Mouse (Mus musculus) C3H10T1/2 (cell line): Measurements from ENCODE around the gene Rara. TPM values are rescaled to one million over a fixed set of nuclear protein-coding genes. Genes with fewer than 3 reads are reported as not detected.

ENCODE experiments used
- polyA plus RNA-seq, 2 experiments: library from polyadenylated mRNA; unstranded; fragments of >200 nt; fragmentation: generic; extraction: Trizol; gene quantifications; one replicate each; pipeline ENCODE4 v1.2.1; 2012; ENCODE audit warnings: missing spikeins in 2 of 2

The Rara gene
- polyA plus RNA-seq: 10 to 100 TPM; 19.3 to 99.6 TPM

GRCm38 (mm10) chr11:98927438-98928076, at the start of gene Rara:
Gene Rara (plus strand): TSS chr11:98927818.

GRCm38 (mm10) chr11:98907437-98908173, 20.0 kb upstream of the Rara start, which contains the start of gene Cdc6:
Gene Cdc6 (plus strand): TSS chr11:98907801.

GRCm38 (mm10) chr11:98982773-98983133, 55.1 kb downstream of the Rara start, which contains the start of gene Gjd3:
Gene Gjd3 (minus strand): TSS chr11:98983016.

GRCm38 (mm10) chr11:99023500-99024467, 96.2 kb downstream of the Rara start, which contains the start of gene Top2a:
Gene Top2a (minus strand): TSS chr11:99024189.

Other genes starting within 250 kb of the Rara start
- 100 to 1,000 TPM; 237 to 309 TPM for gene Psmd3, start 245.3 kb upstream of the Rara start, polyA plus RNA-seq
- under 1 TPM in 1 of 2 experiments, not detected in 1; 0.12 TPM for gene Csf3, start 226.6 kb upstream of the Rara start, polyA plus RNA-seq
- gene Med24, start 198.4 kb upstream of the Rara start, polyA plus RNA-seq: 10 to 100 TPM; 26.6 to 55.9 TPM
- gene Thra, start 187.2 kb upstream of the Rara start, polyA plus RNA-seq: 100 to 1,000 TPM in 1 of 2 experiments, 10 to 100 TPM in 1; 52.9 to 416 TPM
- 10 to 100 TPM; 16.1 to 18.8 TPM for gene Nr1d1, start 152.5 kb upstream of the Rara start, polyA plus RNA-seq
- gene Msl1, start 132.3 kb upstream of the Rara start, polyA plus RNA-seq: 10 to 100 TPM; 31.2 to 53.1 TPM
- gene Casc3, start 122.9 kb upstream of the Rara start, polyA plus RNA-seq: 10 to 100 TPM; 16.1 to 33.3 TPM
- 1 to 10 TPM in 1 of 2 experiments, under 1 TPM in 1; 0.44 to 6.3 TPM for gene Rapgefl1, start 91.0 kb upstream of the Rara start, polyA plus RNA-seq
- gene Wipf2, start 64.2 kb upstream of the Rara start, polyA plus RNA-seq: 1 to 10 TPM; 3.4 to 9.8 TPM
- gene Cdc6, start 20.0 kb upstream of the Rara start, polyA plus RNA-seq: 10 to 100 TPM in 1 of 2 experiments, 1 to 10 TPM in 1; 4.0 to 18.7 TPM
- not detected for gene Gjd3, start 55.2 kb downstream of the Rara start, polyA plus RNA-seq
- 100 to 1,000 TPM in 1 of 2 experiments, 10 to 100 TPM in 1; 17.3 to 118 TPM for gene Top2a, start 96.4 kb downstream of the Rara start, polyA plus RNA-seq
- 10 to 100 TPM; 13.4 to 37.0 TPM for gene Igfbp4, start 113.4 kb downstream of the Rara start, polyA plus RNA-seq
- gene Tns4, start 161.5 kb downstream of the Rara start, polyA plus RNA-seq: under 1 TPM; 0.53 to 0.72 TPM
- under 1 TPM; 0.04 to 0.24 TPM for gene Ccr7, start 227.3 kb downstream of the Rara start, polyA plus RNA-seq